Mouse (Mus musculus): ENCODE measurements around the gene Draxin. TPM values are rescaled to one million over a fixed set of nuclear protein-coding genes. Genes with fewer than 3 reads are reported as not detected.
A peak's percentile ranks its signal among the peaks of the same experiment; 100 is the strongest.

The Draxin gene
- total and polyA plus RNA-seq, 2 experiments from 2014 or later = 5.0 to 29.5 TPM

GRCm38 (mm10) chr4:148165551-148165950 is 35.1 kb upstream of the Draxin start:
- no peak overlapping the region for H3K4me3 ChIP-seq (ENCODE audit: low read depth, low read length)
- 8% methylated on average over 17 of the region's 17 CpGs for WGBS

GRCm38 (mm10) chr4:148164461-148164860 is 34.0 kb upstream of the Draxin start:
- 4% methylated on average over 16 of the region's 16 CpGs for WGBS

More at GRCm38 (mm10) chr4:148165551-148165950, 35.1 kb upstream of the Draxin start:
- ATAC-seq (ENCODE audit: low FRiP score) = no peak
- Histone ChIP-seq H3K9ac (replicated peaks; ENCODE audit: low read length, poor library complexity, severe bottlenecking) (no peak overlapping the region), H3K27ac (ENCODE audit: low read depth, low read length) (0 out of 2 replicates have a peak overlapping the region, but pooled peaks have one; percentile 18), H3K4me1 (ENCODE audit: insufficient read depth, low read length) (peaks cover 6% of the 10 kb centered on the region; the same call in 1 of the 2 replicates), H3K9me3 (ENCODE audit: low read length) (no peaks in the 10 kb centered on the region), H3K4me2 (ENCODE audit: low read depth, low read length, poor library complexity, severe bottlenecking) (no peak overlapping the region), H3K27me3 (ENCODE audit: insufficient read depth, low read length) (peaks cover 44% of the 10 kb centered on the region), H3K36me3 (ENCODE audit: insufficient read depth, low read length) (no peaks in the 10 kb centered on the region)
- DNase-seq (ENCODE audit: low spot score) = no peak
- TF ChIP-seq CTCF (IDR thresholded peaks at IDR 0.05) = no peak

GRCm38 (mm10) chr4:148164002-148164439 is 33.5 kb upstream of the Draxin start:
- H3K27ac ChIP-seq (ENCODE audit: low read depth, low read length) = no peak overlapping the region
- peak; percentile 77 for TF ChIP-seq CTCF (IDR thresholded peaks at IDR 0.05)
- H3K36me3 ChIP-seq (ENCODE audit: insufficient read depth, low read length) = no peaks in the 10 kb centered on the region
- peak overlapping the region; percentile 29; the same call in 1 of the 2 replicates for H3K4me3 ChIP-seq (ENCODE audit: low read depth, low read length)
- peaks cover 35% of the 10 kb centered on the region for H3K27me3 ChIP-seq (ENCODE audit: insufficient read depth, low read length)
- H3K4me2 ChIP-seq (ENCODE audit: low read depth, low read length, poor library complexity, severe bottlenecking) = peak overlapping the region; percentile 55
- DNase-seq (ENCODE audit: low spot score) (peak; percentile 86), ATAC-seq (ENCODE audit: low FRiP score) (0 out of 2 replicates have a peak, but pooled peaks have one; percentile 6)
- WGBS = under 1% methylated on average over 28 of the region's 29 CpGs
- peaks cover 6% of the 10 kb centered on the region; the same call in 1 of the 2 replicates for H3K4me1 ChIP-seq (ENCODE audit: insufficient read depth, low read length)
- H3K9ac ChIP-seq (replicated peaks; ENCODE audit: low read length, poor library complexity, severe bottlenecking) = 0 out of 2 replicates have a peak overlapping the region, but pooled peaks have one; percentile 29
- no peaks in the 10 kb centered on the region for H3K9me3 ChIP-seq (ENCODE audit: low read length)

More at GRCm38 (mm10) chr4:148164461-148164860, 34.0 kb upstream of the Draxin start:
- Histone ChIP-seq H3K9ac (replicated peaks; ENCODE audit: low read length, poor library complexity, severe bottlenecking) (0 out of 2 replicates have a peak overlapping the region, but pooled peaks have one; percentile 29), H3K4me3 (ENCODE audit: low read depth, low read length) (peak overlapping the region; percentile 29; the same call in 1 of the 2 replicates), H3K36me3 (ENCODE audit: insufficient read depth, low read length) (no peaks in the 10 kb centered on the region), H3K4me1 (ENCODE audit: insufficient read depth, low read length) (peaks cover 6% of the 10 kb centered on the region; the same call in 1 of the 2 replicates), H3K9me3 (ENCODE audit: low read length) (no peaks in the 10 kb centered on the region), H3K27me3 (ENCODE audit: insufficient read depth, low read length) (peaks cover 36% of the 10 kb centered on the region), H3K4me2 (ENCODE audit: low read depth, low read length, poor library complexity, severe bottlenecking) (peak overlapping the region; percentile 55), H3K27ac (ENCODE audit: low read depth, low read length) (no peak overlapping the region)
- DNase-seq (ENCODE audit: low spot score) (no peak), ATAC-seq (ENCODE audit: low FRiP score) (no peak)
- no peak for TF ChIP-seq CTCF (IDR thresholded peaks at IDR 0.05)

GRCm38 (mm10) chr4:148160436-148161390 is 30.2 kb upstream of the Draxin start, which contains the start of the genes Fbxo44 and Fbxo2:
Gene Fbxo44 (minus strand): TSS chr4:148160482.
Gene Fbxo2 (plus strand): TSS chr4:148160621.
- H3K27ac ChIP-seq (ENCODE audit: low read depth, low read length) = peak within 1 kb of the TSS; percentile 87
- H3K36me3 ChIP-seq (ENCODE audit: insufficient read depth, low read length) = peaks cover 14% of the 10 kb centered on the region
- peak within 1 kb of the TSS; percentile 89 for H3K9ac ChIP-seq (replicated peaks; ENCODE audit: low read length, poor library complexity, severe bottlenecking)
- ATAC-seq (ENCODE audit: low FRiP score) (peak; percentile 33), DNase-seq (ENCODE audit: low spot score) (peak; percentile 71)
- H3K27me3 ChIP-seq (ENCODE audit: insufficient read depth, low read length) = peaks cover 23% of the 10 kb centered on the region
- H3K9me3 ChIP-seq (ENCODE audit: low read length) = no peaks in the 10 kb centered on the region
- H3K4me3 ChIP-seq (ENCODE audit: low read depth, low read length) = peak within 1 kb of the TSS; percentile 75
- peak; percentile 30 for TF ChIP-seq CTCF (IDR thresholded peaks at IDR 0.05)
- H3K4me2 ChIP-seq (ENCODE audit: low read depth, low read length, poor library complexity, severe bottlenecking) = peak within 1 kb of the TSS; percentile 92
- WGBS = under 1% methylated on average over 43 of the region's 43 CpGs
- H3K4me1 ChIP-seq (ENCODE audit: insufficient read depth, low read length) = peaks cover 14% of the 10 kb centered on the region

GRCm38 (mm10) chr4:148159544-148160435 is 29.3 kb upstream of the Draxin start:
- H3K36me3 ChIP-seq (ENCODE audit: insufficient read depth, low read length) = peaks cover 14% of the 10 kb centered on the region
- peak overlapping the region; percentile 89 for H3K9ac ChIP-seq (replicated peaks; ENCODE audit: low read length, poor library complexity, severe bottlenecking)
- under 1% methylated on average over 43 of the region's 55 CpGs for WGBS
- peak overlapping the region; percentile 87 for H3K27ac ChIP-seq (ENCODE audit: low read depth, low read length)
- ATAC-seq (ENCODE audit: low FRiP score) = peak; percentile 91
- H3K9me3 ChIP-seq (ENCODE audit: low read length) = no peaks in the 10 kb centered on the region
- H3K4me2 ChIP-seq (ENCODE audit: low read depth, low read length, poor library complexity, severe bottlenecking) = peak overlapping the region; percentile 92
- TF ChIP-seq CTCF (IDR thresholded peaks at IDR 0.05) = peak; percentile 52
- peaks cover 14% of the 10 kb centered on the region for H3K4me1 ChIP-seq (ENCODE audit: insufficient read depth, low read length)
- peak overlapping the region; percentile 75 for H3K4me3 ChIP-seq (ENCODE audit: low read depth, low read length)
- peaks cover 19% of the 10 kb centered on the region for H3K27me3 ChIP-seq (ENCODE audit: insufficient read depth, low read length)
- peak; percentile 98 for DNase-seq (ENCODE audit: low spot score)

Data from midbrain, postnatal 0 days (tissue).